Mouse (Mus musculus) gastrocnemius, postnatal 10 days (tissue): Measurements from ENCODE around the gene Gmppb. TPM values are rescaled to one million over a fixed set of nuclear protein-coding genes. Genes with fewer than 3 reads are reported as not detected.

Source experiments
- DNase-seq: peaks from one replicate; pipeline ENCODE4 v3.0.0; 2021; ENCODE audit warnings: mixed read lengths
- total RNA-seq, 2 experiments: library from RNA; stranded (reverse); gene quantifications; 2 replicates each; pipeline ENCODE4 v1.2.3; 2021

The Gmppb gene
- total RNA-seq, 2 experiments from 2014 or later, result 8.6 to 10.6 TPM

DNA sequence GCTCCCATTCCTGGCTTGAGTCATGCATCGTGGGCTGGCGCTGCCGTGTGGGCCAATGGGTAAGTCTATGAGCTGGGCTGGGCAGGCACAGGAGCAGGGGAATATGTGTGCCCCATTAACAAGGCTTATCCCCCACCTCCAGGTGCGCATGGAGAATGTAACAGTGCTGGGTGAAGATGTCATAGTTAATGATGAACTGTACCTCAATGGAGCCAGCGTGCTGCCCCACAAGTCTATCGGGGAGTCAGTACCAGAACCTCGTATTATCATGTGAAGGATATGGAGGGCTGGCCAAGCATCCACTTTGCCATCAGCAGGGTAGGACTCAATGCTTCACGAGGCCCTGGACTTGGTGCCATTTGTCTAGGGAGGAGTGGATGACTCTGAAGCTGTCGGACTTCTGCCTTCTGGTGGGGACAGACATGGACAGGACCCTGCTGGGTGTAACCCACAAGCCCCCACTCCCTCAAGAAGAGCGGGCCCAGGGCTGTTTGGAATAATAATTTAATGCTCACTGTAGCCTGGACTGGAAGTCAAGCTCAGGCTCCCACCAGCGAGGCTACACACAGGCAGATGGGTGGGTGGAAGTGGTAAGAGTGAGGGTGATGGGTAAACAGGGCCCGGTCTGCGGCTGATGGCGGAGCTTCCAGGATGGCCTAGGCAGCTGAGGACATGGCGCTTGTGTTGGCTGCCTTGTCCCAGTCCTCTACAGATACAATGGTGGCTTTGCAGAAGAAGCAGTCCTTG is 2.3 kb downstream of the Gmppb start:
- DNase-seq, result peak; percentile 9

DNA sequence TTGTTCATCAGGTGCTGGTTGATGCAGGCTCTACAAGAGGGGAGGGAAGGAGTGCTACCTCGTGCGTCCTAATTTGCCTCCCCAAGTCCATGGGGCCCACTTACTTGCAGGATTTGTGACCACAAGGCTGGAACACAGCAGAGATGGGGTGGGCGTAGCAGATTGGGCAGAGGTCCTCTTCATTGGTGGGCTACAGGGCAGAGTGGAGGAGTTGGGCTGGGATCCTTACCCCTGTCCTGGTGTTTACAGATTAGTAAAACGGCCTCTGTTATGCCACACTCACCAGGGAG is 2.8 kb downstream of the Gmppb start:
- DNase-seq, result no peak

DNA sequence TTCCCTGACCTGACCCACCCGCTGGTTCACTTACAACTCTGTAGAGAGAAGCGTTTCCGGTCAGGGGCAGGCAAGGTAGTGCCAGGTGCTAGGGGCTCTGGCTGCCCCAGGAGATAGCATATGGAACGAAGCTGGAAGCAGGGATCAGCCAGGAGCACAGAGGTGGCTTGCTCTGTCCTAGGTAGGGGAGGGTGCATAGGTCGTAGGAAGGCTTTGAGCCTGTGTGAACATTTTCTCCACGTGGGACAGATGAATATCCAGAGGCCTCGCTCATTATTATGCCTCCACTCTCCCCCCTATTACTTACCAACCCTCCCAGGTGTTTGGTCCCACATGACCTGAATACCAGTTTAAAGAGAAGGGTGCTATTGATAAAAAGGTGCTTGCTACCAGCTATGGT is 3.4 kb downstream of the Gmppb start:
- no peak for DNase-seq

DNA sequence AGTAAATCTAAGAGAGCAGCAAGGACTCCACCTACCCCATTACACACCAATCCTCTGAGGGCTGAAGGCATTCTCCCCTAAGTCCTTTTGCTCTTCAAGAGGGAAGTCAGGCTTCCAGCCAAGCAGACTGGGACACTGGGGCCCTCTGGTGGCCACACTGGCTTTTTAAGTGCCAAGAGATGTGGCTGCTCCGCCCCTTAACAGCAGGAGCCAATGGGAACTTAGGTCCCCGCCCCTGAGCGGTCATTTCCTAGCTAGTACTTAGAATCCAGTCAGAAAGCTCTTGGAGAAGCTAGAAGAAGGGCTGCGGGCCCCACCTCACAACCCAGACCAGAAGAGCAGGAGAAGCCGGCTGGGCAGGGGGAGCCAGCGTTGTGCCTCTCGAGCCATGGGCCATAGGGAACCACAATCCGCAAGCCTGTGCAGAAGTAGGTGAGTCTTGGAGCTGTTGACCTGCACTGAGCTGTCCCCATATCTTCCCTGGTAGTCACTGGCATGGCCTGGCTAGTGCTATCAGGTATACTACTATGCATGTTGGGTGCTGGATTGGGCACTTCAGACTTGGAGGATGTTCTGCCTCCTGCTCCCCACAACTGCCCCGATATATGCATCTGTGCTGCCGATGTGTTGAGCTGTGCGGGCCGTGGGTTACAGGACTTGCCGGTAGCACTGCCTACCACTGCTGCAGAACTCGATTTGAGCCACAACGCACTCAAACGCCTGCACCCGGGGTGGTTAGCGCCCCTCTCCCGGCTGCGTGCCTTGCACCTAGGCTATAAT is 4.0 kb downstream of the Gmppb start, which contains the start of gene Amigo3:
Amigo3 (plus strand) TSS at position 275 of the 780 bp plus-strand sequence.
- peak; percentile 97 for DNase-seq

DNA sequence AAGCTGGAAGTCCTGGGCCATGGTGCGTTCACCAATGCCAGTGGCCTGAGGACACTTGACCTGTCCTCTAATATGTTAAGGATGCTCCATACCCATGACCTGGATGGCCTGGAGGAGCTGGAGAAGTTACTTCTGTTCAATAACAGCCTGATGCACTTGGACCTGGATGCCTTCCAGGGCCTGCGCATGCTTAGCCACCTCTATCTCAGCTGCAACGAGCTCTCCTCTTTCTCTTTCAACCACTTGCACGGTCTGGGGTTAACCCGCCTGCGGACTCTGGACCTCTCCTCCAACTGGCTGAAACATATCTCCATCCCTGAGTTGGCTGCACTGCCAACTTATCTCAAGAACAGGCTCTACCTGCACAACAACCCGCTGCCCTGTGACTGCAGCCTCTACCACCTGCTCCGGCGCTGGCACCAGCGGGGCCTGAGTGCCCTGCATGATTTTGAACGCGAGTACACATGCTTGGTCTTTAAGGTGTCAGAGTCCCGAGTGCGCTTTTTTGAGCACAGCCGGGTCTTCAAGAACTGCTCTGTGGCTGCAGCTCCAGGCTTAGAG is 4.7 kb downstream of the Gmppb start:
- peak; percentile 24 for DNase-seq

DNA sequence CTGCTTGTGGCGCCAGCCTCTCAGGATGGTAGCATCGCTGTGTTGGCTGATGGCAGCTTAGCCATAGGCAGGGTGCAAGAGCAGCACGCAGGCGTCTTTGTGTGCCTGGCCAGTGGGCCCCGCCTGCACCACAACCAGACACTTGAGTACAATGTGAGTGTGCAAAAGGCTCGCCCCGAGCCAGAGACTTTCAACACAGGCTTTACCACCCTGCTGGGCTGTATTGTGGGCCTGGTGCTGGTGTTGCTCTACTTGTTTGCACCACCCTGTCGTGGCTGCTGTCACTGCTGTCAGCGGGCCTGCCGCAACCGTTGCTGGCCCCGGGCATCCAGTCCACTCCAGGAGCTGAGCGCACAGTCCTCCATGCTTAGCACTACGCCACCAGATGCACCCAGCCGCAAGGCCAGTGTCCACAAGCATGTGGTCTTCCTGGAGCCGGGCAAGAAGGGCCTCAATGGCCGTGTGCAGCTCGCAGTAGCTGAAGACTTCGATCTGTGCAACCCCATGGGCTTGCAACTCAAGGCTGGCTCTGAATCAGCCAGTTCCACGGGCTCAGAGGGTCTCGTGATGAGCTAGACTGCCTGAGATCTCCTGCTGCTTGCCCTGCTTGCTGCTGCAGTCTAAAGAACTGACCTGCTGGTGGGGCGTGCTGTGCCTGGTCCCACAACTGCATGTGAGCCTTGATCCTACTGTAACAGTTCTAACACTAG is 5.4 kb downstream of the Gmppb start:
- peak; percentile 15 for DNase-seq

DNA sequence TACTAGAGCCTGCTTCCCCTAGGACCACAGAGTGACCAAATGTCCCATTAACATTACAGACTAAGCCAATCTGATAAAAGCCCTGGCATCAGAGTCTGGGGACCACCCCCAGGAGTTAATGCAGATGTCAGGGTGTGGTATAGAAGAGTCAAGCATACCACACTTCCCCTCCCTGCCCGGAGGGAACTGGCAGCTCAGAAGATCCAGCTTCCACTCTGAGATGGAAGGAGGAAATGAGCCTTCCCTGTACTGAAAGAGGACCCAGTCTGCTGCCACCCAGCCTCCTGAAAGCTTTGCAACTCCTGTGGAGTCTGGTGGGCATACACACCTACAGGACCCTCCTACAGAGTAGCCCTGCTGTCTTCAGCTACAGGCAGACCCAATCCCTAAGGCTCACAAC is 6.0 kb downstream of the Gmppb start:
- DNase-seq, result no peak

DNA sequence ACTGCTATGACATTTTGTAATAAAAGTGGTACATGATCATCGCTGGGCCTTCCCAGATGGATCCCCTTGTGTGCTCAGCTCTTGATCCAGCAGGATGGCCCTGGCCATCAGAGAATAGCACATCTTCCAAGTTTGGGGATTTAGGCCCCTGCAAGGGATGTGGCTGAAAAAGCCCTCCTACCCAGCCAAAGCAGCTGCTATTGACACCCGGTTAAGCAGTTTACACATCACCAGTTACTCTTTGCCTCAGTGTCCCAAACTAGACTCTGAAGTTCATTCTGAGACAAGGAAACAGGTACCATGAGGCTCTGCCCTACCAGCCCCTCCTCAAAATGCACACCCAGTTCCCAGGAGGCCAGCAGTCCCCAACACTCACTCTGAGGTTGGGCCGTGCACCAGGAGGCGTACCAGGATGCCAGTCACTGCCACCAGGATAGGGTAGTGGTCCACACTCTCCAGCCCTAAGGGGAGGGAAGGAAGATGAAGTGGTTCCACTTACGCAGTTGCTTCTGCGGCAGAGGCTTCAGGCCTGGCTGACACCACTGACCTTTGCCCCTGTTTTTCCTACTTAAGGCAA is 6.7 kb downstream of the Gmppb start:
- no peak for DNase-seq

DNA sequence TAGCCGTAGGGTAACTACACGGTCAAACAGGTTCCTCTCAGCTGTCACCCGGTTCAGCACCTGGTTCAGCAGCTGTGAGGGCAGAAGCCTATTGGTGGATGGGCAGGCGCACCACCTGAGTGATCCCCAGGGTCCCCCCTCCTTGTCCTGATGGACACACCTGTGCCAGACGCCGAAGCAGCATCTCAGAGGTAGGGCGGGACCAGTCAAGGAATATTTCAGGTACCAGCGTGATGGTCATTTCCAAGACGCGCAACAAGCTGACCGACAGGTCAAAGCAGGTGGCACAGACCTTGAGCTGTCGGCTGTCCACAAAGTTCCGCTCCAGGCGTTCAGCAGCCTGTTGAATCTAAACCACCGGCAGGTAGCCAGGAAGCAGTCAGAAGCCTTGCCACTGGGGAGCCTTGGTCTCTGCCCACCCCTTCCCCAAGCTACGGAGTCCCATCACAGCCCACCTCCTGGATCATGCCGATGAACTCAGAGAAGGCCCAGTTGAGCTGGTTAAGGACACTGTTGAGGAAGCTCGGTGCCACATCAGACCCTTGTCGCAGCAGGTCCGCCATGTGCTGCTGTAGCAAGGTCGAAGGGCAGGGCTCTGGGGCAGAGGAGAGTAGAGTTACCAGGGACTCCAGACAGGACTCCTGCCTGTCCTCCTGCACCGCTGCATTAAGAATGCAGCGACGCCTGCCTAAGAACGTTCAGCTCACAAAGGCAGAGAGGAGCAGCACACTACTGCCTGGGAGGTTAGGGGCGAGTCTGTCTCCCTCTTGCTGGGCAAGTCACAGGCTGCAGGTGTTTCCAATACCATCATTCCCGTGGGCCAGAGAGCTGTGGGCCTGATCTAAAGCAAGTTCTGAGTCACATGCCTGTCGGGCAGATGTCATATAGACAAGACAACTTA is 7.6 kb downstream of the Gmppb start:
- no peak for DNase-seq

DNA sequence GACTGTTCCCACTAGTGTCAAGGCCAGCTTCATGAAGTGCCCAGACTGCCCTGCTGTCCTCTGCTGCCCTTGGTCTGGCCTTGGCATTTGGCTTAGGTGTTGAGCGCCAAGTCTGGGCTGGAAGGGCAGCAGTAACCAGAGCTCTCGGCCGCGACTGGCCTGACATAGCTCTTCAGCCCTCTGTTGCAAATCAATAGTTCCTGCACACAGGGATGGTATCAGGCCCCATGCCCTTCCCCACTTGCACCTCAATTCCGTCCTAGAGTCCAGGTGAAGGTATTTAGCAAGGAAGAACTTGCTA is 8.2 kb downstream of the Gmppb start:
- DNase-seq, result peak; percentile 51

DNA sequence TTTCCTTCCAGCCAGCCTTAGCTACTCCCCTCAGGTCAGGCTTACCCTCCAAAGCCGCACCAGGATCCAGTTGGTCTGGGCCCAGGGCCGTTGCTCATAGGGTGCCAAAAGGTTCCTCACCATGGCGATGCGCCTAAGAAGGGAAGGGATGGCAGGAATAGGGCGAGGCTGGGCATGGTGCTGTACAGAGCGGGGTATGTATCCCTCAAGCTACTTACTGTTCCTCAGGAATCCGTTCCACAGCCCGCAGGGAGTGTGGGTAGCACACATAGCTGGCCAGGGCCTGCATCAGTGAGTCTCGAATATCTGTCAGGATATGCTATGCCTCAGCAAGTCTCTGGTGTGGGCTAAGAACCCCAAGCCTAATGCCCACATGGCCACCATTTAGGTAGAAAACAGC is 9.2 kb downstream of the Gmppb start:
- DNase-seq, result peak; percentile 9

DNA sequence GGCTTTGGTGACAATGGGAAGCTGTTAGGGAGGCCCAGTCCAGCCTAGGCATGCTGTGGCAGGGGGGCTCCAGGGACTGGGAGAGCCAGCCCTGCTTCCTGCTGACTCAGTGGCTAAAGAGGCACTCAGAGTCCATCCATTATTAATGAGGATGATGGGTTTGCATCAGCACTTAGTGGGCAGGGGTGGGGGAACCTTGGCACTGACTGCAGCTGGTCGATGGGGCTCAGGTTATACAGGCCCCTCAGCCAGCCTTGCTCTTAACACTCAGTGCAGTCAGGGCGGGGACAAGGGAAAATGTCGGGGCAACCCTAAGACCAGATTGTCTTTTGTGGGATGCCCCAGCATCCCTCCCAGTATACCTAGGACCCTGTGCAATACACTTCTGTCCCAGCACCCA is 13.1 kb downstream of the Gmppb start:
- no peak for DNase-seq

DNA sequence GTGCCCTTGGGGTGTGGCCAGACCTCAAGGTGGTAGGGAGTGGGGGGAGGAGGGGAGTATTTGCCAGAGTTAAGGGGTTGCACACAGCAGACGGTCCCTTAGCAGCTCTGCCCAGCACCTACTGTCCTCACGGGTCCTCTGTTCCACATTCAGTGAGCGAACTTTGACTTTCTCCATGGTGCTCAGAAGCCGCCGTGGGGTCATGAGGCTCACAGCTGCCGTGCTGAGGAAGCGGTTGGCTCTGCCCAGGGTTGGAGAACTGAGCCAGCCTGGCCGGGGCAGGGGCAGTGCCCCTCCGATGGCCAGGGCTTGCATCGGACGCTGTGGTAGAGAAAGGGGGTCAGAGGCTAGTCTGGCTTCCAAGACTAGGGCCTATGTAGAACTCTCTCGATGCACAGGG is 14.3 kb downstream of the Gmppb start:
- no peak for DNase-seq

DNA sequence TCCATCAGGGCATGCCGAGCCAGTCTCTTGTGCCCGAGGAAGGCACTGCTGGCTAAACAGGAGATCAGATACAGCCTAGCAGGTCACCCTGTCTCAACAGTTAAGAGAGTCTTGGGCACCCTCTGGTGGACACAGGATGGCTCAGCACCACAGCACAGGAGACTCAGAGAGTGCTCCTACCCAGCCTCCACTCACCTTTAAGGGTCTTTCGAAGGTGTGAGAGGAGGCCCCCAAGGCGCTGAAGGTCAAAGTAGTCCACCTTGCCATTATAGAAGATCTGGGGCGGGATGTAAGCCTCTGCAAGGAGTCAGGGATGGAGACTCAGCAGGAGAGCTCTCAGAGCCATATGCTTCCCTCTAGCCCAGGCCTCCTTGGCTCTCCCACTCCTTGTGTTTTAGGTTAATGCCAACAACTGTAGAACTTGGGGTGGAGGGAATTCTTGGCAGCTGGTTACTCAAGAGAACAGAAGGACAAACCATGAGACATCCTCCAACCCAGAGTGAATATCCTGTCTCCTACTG is 16.5 kb downstream of the Gmppb start:
- DNase-seq, result peak; percentile 61

DNA sequence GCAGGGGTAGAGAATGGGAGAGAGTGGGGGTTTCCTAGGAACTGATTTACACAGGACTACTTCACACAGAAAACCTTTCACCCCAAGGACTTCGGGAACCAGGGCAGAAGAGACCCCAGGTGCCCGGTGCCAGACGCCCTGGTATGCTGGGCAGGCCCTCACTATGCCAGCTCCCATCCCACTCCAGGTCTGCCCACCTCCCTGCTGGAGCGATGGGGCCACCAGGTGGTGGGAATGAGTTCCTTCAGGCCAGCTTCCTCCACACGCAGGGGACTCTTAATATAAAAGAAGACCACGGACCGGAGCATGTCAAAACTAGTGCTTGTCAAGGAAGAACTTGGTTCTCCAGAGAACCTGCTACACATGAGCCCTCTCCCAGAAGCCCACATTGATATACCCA is 18.2 kb downstream of the Gmppb start:
- no peak for DNase-seq

DNA sequence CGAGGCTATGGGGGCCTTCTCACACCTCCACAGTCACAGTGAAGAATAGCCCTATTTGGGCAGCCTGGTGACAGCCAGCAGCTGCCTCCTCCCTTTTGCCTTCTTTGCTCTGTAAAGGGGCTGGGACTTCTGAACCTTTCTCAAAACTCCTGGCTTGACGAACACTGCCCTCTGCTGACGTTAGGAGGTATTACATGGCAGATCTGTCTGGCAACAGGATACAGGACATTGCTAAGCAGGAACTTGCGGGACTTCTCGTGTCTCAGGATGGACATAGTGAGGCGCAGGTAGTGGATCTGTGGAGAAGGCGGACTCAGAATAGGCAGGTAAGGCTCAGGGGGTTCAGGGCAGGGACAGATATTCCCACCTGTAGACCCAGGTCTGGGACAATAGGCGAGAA is 18.9 kb downstream of the Gmppb start:
- DNase-seq, result peak; percentile 85

DNA sequence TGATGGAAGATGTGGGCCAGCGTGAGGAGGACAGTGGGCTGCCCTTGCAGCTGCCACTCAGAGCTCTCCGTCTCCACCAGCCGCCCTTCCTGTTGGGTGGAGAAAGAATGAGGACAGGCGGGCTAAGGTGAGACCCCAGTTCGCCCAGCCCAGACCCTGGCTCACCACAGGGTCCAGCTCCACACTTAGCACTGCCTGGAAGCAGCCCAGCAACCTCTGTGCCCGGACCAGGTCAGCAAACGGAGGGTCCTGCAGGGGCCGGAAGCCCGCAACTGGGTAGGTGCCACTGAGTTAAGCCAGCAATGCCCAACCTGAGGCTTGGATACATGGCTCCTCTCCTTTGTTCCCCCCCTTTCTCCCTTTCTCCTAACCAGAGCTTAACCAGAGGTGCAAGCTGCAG is 20.0 kb downstream of the Gmppb start:
- no peak for DNase-seq

DNA sequence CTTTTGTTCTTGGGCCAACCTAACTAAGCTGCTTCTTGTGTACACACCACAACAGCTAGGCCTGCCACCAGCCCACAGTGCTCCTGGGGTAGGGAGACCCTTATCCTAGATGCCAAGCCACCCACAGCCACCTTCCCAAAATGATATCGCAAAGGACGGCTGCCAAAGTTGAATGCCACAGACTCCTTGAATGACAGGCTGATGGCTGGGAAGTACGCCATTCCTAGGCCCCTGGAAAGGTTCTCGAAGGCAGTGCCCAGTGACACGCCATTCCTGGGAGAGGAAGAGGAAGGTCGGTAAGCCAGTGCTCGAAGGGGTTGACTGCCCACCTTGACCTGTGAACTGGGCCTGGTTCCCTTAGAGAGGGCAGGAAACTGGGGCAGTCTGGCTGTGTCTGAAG is 20.5 kb downstream of the Gmppb start:
- no peak for DNase-seq

DNA sequence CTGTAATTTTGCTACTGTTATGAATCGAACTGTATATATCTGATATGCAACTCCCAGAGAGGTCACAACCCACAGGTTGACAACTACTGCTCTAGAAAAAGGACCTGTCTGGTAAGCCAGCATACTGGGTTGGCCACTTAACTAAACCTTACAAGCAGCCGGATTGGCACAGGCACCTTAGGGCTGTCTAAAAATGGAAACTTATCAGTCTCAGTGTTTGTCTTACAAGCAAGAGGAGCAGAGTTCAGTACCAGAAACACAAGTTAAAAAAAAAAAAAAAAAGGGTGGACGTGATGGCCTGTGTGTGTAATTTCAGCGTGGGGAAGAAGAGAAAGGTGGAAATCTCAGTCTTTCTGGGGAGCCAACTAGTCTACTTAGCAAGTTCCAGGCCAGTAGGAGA is 22.8 kb downstream of the Gmppb start:
- DNase-seq, result no peak

DNA sequence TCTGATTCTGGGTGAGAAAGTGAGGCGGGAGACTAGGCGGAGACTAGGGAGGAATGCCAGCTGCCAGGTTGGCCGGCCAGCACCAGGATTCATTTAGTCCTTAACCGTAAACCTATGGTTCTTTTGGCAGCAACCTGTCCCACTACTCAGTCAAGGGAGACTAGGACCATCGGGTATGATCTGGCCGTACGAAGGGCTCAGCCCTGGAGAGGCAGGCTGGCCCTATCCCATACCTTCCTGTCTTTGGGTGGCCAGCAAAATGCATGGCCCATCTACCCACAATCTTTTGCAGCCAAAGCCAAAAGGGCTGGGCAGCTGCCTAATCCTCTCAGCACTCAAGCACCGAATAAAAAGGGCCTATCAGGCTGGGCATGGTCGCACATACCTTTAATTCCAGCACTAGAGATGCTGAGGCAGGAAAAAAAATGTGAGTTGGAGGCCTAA is 23.5 kb downstream of the Gmppb start:
- no peak for DNase-seq

DNA sequence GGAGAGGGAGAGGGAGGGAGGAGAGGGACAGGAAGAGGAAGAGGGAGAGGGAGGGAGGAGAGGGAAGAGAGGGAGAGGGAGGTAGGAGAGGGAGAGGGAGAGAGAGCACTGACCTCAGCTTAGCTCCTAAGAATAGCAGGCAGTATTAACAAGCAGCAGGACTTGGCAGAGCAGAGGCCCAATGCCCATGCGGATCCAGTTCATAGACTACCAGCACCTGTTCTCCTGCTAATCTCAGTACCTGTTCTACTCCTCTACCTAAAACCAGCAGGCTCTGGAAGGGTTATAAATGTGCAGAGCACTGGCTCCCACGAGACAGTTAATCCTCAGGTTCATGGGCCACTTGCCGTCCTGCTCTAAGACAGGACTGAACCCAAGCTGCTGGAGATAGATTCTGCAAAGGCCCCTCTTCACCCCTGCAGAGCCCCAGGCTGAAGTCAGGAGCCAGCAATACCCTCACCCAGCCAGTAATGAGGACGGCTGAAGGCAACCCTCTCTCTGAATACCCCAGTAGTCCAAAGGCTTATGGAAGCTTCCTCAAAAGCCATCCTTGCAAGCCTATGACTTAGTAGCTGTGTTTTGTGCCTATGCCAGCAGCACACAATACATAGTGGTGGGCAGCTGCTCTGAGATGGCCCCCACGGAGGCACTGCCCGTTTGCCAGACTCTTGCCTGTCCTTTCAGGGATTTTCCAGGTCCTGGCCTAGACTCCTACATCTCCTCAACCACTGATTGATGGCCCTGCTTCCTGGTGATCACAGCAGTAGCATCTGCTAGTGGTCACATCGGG is 24.3 kb downstream of the Gmppb start:
- no peak for DNase-seq
